Mouse (Mus musculus) embryonic fibroblast, embryonic 13.5 days (primary cell): ENCODE measurements around the gene Nuak2.

ENCODE experiments used
- CTCF ChIP-seq: IDR thresholded peaks from 2 replicates; pipeline ENCODE4 v1.5.1; 2011; ENCODE audit warnings: mild to moderate bottlenecking, control low read depth, low read length, moderate library complexity, borderline replicate concordance; ENCODE audit not compliant: insufficient read depth
- POLR2A ChIP-seq: IDR thresholded peaks from 2 replicates; pipeline ENCODE4 v1.6.1; 2011; ENCODE audit warnings: low read depth, mild to moderate bottlenecking, control low read depth, low read length, moderate library complexity

DNA sequence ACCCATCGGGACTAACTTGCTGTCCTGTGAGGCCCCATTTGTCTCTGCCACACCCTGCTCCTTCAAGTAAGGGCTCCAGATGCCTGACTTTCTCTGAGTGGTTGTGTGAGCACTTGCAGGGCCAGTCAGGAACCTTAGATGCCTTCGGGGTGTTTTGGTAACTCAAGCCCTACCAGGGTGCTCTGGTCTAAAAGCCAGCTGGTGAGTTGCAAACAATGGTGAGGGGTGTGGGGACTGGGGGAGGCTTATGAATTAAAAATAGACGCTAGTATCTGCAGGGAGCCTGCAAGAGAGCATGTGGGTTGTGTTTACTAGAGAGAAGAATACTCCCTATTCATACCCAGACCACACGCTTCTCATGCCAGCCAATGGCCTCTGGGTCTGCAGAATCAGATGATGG lies 59.3 kb downstream of the Nuak2 start:
- TF ChIP-seq CTCF (no peak), POLR2A (no peak)
